Comparison of ENCODE assay signal across 7 mouse cellular contexts in the genomic region with DNA sequence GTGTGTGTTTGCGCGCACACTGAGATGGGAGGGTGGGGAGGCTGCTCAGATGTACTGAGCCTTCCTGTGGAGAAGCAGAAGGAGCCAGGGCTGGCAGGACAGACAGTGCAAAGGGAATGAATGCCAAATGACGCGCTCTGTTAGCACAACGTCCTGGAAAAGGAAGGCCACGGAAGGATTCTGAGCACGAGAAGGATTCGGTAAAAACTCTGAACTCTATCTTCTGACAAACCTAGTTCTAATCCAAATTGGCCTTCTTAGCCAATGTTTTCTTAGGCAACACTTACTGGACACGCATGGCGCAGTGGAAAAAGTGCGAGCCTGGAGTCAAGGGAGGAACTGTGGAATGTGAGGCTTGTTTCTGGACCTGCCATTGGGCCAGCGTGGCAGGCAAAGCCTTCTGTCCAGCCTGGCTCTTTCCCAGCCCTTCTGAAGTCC.
DNase-seq lines count a peak whose midpoint lies in the region; ATAC-seq and TF ChIP-seq lines count a peak whose summit lies in the region.

No protein-coding gene starts in this region.

- H3K4me1 ChIP-seq in cerebellum, adult 2 months (ENCODE audit: control insufficient read depth, insufficient read depth, low read length): peaks cover 18% of the 10 kb centered on the region
- no peaks in the 10 kb centered on the region for H3K4me1 ChIP-seq in liver, embryonic 11.5 days (replicated peaks; ENCODE audit: control insufficient read depth, insufficient read depth, low read length)
- no peaks in the 10 kb centered on the region for H3K4me1 ChIP-seq in hindbrain, embryonic 11.5 days (replicated peaks; ENCODE audit: control insufficient read depth, insufficient read depth, low read length)

- no peaks in the 10 kb centered on the region for H3K79me2 ChIP-seq in macrophage (ENCODE audit: inconsistent target)

- TF ChIP-seq CTCF in cerebellum, adult 2 months (IDR thresholded peaks at IDR 0.05; ENCODE audit: borderline replicate concordance, insufficient read depth, low read depth, low read length): no peak

- 16% methylated on average over 12 of the region's 12 CpGs for WGBS in cerebellum, adult 2 months
- WGBS in macrophage (ENCODE audit: missing documents): 63% methylated on average over 12 of the region's 12 CpGs
- WGBS in liver, embryonic 11.5 days: 88% methylated on average over 12 of the region's 12 CpGs
- WGBS in hindbrain, embryonic 11.5 days: 79% methylated on average over 12 of the region's 12 CpGs

- no peak overlapping the region for H3K9ac ChIP-seq in liver, embryonic 11.5 days (ENCODE audit: low read depth, low read length)
- H3K9ac ChIP-seq in hindbrain, embryonic 11.5 days (ENCODE audit: low read depth, low read length): no peak overlapping the region

- intact Hi-C loops in left cerebral cortex, postnatal 14 days (cut with DNase I): no loop called here
- intact Hi-C loops in gastrocnemius, postnatal 36 days (cut with DNase I): no loop called here

- H3K9me3 ChIP-seq in liver, embryonic 11.5 days (ENCODE audit: control insufficient read depth, low read length): no peaks in the 10 kb centered on the region
- H3K9me3 ChIP-seq in hindbrain, embryonic 11.5 days (ENCODE audit: control insufficient read depth, low read length): no peaks in the 10 kb centered on the region

- H3K4me3 ChIP-seq in cerebellum, adult 2 months (replicated peaks; ENCODE audit: insufficient read depth, low read depth, low read length): peak overlapping the region; percentile 25
- no peak overlapping the region for H3K4me3 ChIP-seq in macrophage (ENCODE audit: inconsistent target)
- H3K4me3 ChIP-seq in liver, embryonic 11.5 days (ENCODE audit: low read depth, low read length): no peak overlapping the region
- no peak overlapping the region for H3K4me3 ChIP-seq in hindbrain, embryonic 11.5 days (ENCODE audit: low read depth, low read length)

- TF ChIP-seq POLR2A in cerebellum, adult 2 months (IDR thresholded peaks at IDR 0.05; ENCODE audit: borderline replicate concordance, insufficient read depth, low read length): no peak

- no peaks in the 10 kb centered on the region for H3K27me3 ChIP-seq in cerebellum, adult 2 months (ENCODE audit: control insufficient read depth, insufficient read depth, low read length)
- no peaks in the 10 kb centered on the region for H3K27me3 ChIP-seq in liver, embryonic 11.5 days (replicated peaks; ENCODE audit: control insufficient read depth, insufficient read depth, low read length)
- no peaks in the 10 kb centered on the region for H3K27me3 ChIP-seq in hindbrain, embryonic 11.5 days (ENCODE audit: control insufficient read depth, insufficient read depth, low read length)

- no peaks in the 10 kb centered on the region for H3K36me3 ChIP-seq in macrophage (ENCODE audit: inconsistent target)
- no peaks in the 10 kb centered on the region for H3K36me3 ChIP-seq in liver, embryonic 11.5 days (ENCODE audit: control insufficient read depth, insufficient read depth, low read length)
- H3K36me3 ChIP-seq in hindbrain, embryonic 11.5 days (ENCODE audit: control insufficient read depth, insufficient read depth, low read length): no peaks in the 10 kb centered on the region

- no peak overlapping the region for H3K4me2 ChIP-seq in liver, embryonic 11.5 days
- no peak overlapping the region for H3K4me2 ChIP-seq in hindbrain, embryonic 11.5 days (replicated peaks; ENCODE audit: low read depth, low read length)

- ATAC-seq in liver, embryonic 11.5 days (replicated peaks; ENCODE audit: low FRiP score): no peak
- no peak for ATAC-seq in hindbrain, embryonic 11.5 days (ENCODE audit: low FRiP score)

- DNase-seq in left cerebral cortex, postnatal 14 days (ENCODE audit: low spot score in 2 of 2): peak; percentile 8 to 19
- DNase-seq in left cerebral cortex, adult 11 months (ENCODE audit: low spot score): no peak
- peak; percentile 70 to 77 for DNase-seq in cerebellum, adult 2 months
- DNase-seq in gastrocnemius, postnatal 36 days: peak; percentile 50 to 51
- DNase-seq in liver, embryonic 11.5 days (ENCODE audit: low spot score): no peak
- DNase-seq in hindbrain, embryonic 11.5 days (ENCODE audit: low spot score): no peak

- peak overlapping the region; percentile 3; the same call in 1 of the 2 replicates for H3K27ac ChIP-seq in cerebellum, adult 2 months (ENCODE audit: insufficient read depth, low read length)
- peak overlapping the region; percentile 70 for H3K27ac ChIP-seq in macrophage
- H3K27ac ChIP-seq in liver, embryonic 11.5 days (ENCODE audit: low read depth, low read length): no peak overlapping the region
- H3K27ac ChIP-seq in hindbrain, embryonic 11.5 days (ENCODE audit: low read depth, low read length): no peak overlapping the region

Comparison
In these comparisons a context has a peak if more than half of its experiments do, and no peak if none do; other contexts are left out.
1. DNase-seq: peak in left cerebral cortex, postnatal 14 days (2 of 2), cerebellum, adult 2 months (2 of 2) and gastrocnemius, postnatal 36 days (2 of 2); none in left cerebral cortex, adult 11 months (single experiment), liver, embryonic 11.5 days (single experiment) and hindbrain, embryonic 11.5 days (single experiment).
2. H3K27ac ChIP-seq: peak in cerebellum, adult 2 months (single experiment) and macrophage (single experiment); none in liver, embryonic 11.5 days (single experiment) and hindbrain, embryonic 11.5 days (single experiment).